Mouse (Mus musculus): ENCODE results near the gene Lmna. TPM values are rescaled to one million over a fixed set of nuclear protein-coding genes. Genes with fewer than 3 reads are reported as not detected.

Gene Lmna
- polyA plus RNA-seq, 1 experiment from 2014 or later, result 92.5 TPM

- WGBS, result 1% methylated on average over 8 of the region's 8 CpGs
- Histone ChIP-seq H3K4me2 (replicated peaks; ENCODE audit: low read depth) (no peak overlapping the region), H3K9me3 (ENCODE audit: control insufficient read depth) (no peaks in the 10 kb centered on the region), H3K9ac (ENCODE audit: low read depth, low read length) (no peak overlapping the region), H3K4me3 (ENCODE audit: low read depth, low read length) (no peak overlapping the region), H3K36me3 (ENCODE audit: control insufficient read depth, insufficient read depth) (peaks cover 15% of the 10 kb centered on the region; the same call in 1 of the 2 replicates), H3K4me1 (replicated peaks; ENCODE audit: control insufficient read depth, insufficient read depth, low read length) (no peaks in the 10 kb centered on the region), H3K27me3 (replicated peaks; ENCODE audit: control insufficient read depth, insufficient read depth, low read length) (no peaks in the 10 kb centered on the region), H3K27ac (ENCODE audit: low read depth, low read length) (no peak overlapping the region)
- TF ChIP-seq CTCF (IDR thresholded peaks at IDR 0.05; ENCODE audit: low read depth), result peak; percentile 95
- peak; percentile 75 for ATAC-seq
Measured at GRCm38 (mm10) chr3:88477735-88478134, 32.0 kb downstream of the Lmna start.

- no peak for ATAC-seq
- no peak overlapping the region for H3K4me3 ChIP-seq (ENCODE audit: low read depth, low read length)
- no peak overlapping the region for H3K4me2 ChIP-seq (replicated peaks; ENCODE audit: low read depth)
- H3K9me3 ChIP-seq (ENCODE audit: control insufficient read depth), result no peaks in the 10 kb centered on the region
- H3K27ac ChIP-seq (ENCODE audit: low read depth, low read length), result no peak overlapping the region
- 62% methylated on average over 6 of the region's 6 CpGs for WGBS
- 0 out of 2 replicates have a peak, but pooled peaks cover 4% of the 10 kb centered on the region for H3K36me3 ChIP-seq (ENCODE audit: control insufficient read depth, insufficient read depth)
- no peaks in the 10 kb centered on the region for H3K4me1 ChIP-seq (replicated peaks; ENCODE audit: control insufficient read depth, insufficient read depth, low read length)
- TF ChIP-seq CTCF (IDR thresholded peaks at IDR 0.05; ENCODE audit: low read depth), result peak; percentile 46
- H3K27me3 ChIP-seq (replicated peaks; ENCODE audit: control insufficient read depth, insufficient read depth, low read length), result no peaks in the 10 kb centered on the region
- H3K9ac ChIP-seq (ENCODE audit: low read depth, low read length), result no peak overlapping the region
Measured at GRCm38 (mm10) chr3:88476403-88476802, 33.4 kb downstream of the Lmna start.

GRCm38 (mm10) chr3:88473571-88473970, 36.2 kb downstream of the Lmna start:
- no peak overlapping the region for H3K27ac ChIP-seq (ENCODE audit: low read depth, low read length)
- ATAC-seq, result no peak
- H3K27me3 ChIP-seq (replicated peaks; ENCODE audit: control insufficient read depth, insufficient read depth, low read length), result no peaks in the 10 kb centered on the region
- H3K4me1 ChIP-seq (replicated peaks; ENCODE audit: control insufficient read depth, insufficient read depth, low read length), result no peaks in the 10 kb centered on the region
- H3K9ac ChIP-seq (ENCODE audit: low read depth, low read length), result no peak overlapping the region
- WGBS, result 79% methylated on average over 1 of the region's 1 CpGs
- H3K36me3 ChIP-seq (ENCODE audit: control insufficient read depth, insufficient read depth), result no peaks in the 10 kb centered on the region
- H3K4me2 ChIP-seq (replicated peaks; ENCODE audit: low read depth), result no peak overlapping the region
- H3K4me3 ChIP-seq (ENCODE audit: low read depth, low read length), result no peak overlapping the region
- TF ChIP-seq CTCF (IDR thresholded peaks at IDR 0.05; ENCODE audit: low read depth), result no peak
- H3K9me3 ChIP-seq (ENCODE audit: control insufficient read depth), result no peaks in the 10 kb centered on the region

GRCm38 (mm10) chr3:88473020-88473419, 36.7 kb downstream of the Lmna start:
- H3K4me1 ChIP-seq (replicated peaks; ENCODE audit: control insufficient read depth, insufficient read depth, low read length), result no peaks in the 10 kb centered on the region
- H3K9ac ChIP-seq (ENCODE audit: low read depth, low read length), result no peak overlapping the region
- H3K4me2 ChIP-seq (replicated peaks; ENCODE audit: low read depth), result no peak overlapping the region
- H3K4me3 ChIP-seq (ENCODE audit: low read depth, low read length), result no peak overlapping the region
- ATAC-seq, result no peak
- no peaks in the 10 kb centered on the region for H3K36me3 ChIP-seq (ENCODE audit: control insufficient read depth, insufficient read depth)
- TF ChIP-seq CTCF (IDR thresholded peaks at IDR 0.05; ENCODE audit: low read depth), result no peak
- no peaks in the 10 kb centered on the region for H3K9me3 ChIP-seq (ENCODE audit: control insufficient read depth)
- 60% methylated on average over 5 of the region's 5 CpGs for WGBS
- no peaks in the 10 kb centered on the region for H3K27me3 ChIP-seq (replicated peaks; ENCODE audit: control insufficient read depth, insufficient read depth, low read length)
- H3K27ac ChIP-seq (ENCODE audit: low read depth, low read length), result no peak overlapping the region

- no peaks in the 10 kb centered on the region; the same call in 1 of the 2 replicates for H3K4me1 ChIP-seq (replicated peaks; ENCODE audit: control insufficient read depth, insufficient read depth, low read length)
- no peak overlapping the region for H3K9ac ChIP-seq (ENCODE audit: low read depth, low read length)
- H3K27ac ChIP-seq (ENCODE audit: low read depth, low read length), result no peak overlapping the region
- peak; percentile 57 for ATAC-seq
- no peaks in the 10 kb centered on the region for H3K9me3 ChIP-seq (ENCODE audit: control insufficient read depth)
- H3K36me3 ChIP-seq (ENCODE audit: control insufficient read depth, insufficient read depth), result no peaks in the 10 kb centered on the region
- H3K4me2 ChIP-seq (replicated peaks; ENCODE audit: low read depth), result no peak overlapping the region
- no peaks in the 10 kb centered on the region for H3K27me3 ChIP-seq (replicated peaks; ENCODE audit: control insufficient read depth, insufficient read depth, low read length)
- TF ChIP-seq CTCF (IDR thresholded peaks at IDR 0.05; ENCODE audit: low read depth), result no peak
- 19% methylated on average over 10 of the region's 10 CpGs for WGBS
- no peak overlapping the region for H3K4me3 ChIP-seq (ENCODE audit: low read depth, low read length)
Measured at GRCm38 (mm10) chr3:88470943-88471479, 38.7 kb downstream of the Lmna start.

- no peak for ATAC-seq
- no peaks in the 10 kb centered on the region for H3K9me3 ChIP-seq (ENCODE audit: control insufficient read depth)
- WGBS, result 90% methylated on average over 2 of the region's 2 CpGs
- H3K36me3 ChIP-seq (ENCODE audit: control insufficient read depth, insufficient read depth), result no peaks in the 10 kb centered on the region
- no peak for TF ChIP-seq CTCF (IDR thresholded peaks at IDR 0.05; ENCODE audit: low read depth)
- no peak overlapping the region for H3K9ac ChIP-seq (ENCODE audit: low read depth, low read length)
- H3K4me3 ChIP-seq (ENCODE audit: low read depth, low read length), result no peak overlapping the region
- no peaks in the 10 kb centered on the region; the same call in 1 of the 2 replicates for H3K4me1 ChIP-seq (replicated peaks; ENCODE audit: control insufficient read depth, insufficient read depth, low read length)
- H3K27ac ChIP-seq (ENCODE audit: low read depth, low read length), result no peak overlapping the region
- H3K27me3 ChIP-seq (replicated peaks; ENCODE audit: control insufficient read depth, insufficient read depth, low read length), result no peaks in the 10 kb centered on the region
- H3K4me2 ChIP-seq (replicated peaks; ENCODE audit: low read depth), result no peak overlapping the region
Measured at GRCm38 (mm10) chr3:88469466-88469865, 40.3 kb downstream of the Lmna start.
